Mouse (Mus musculus) layer of hippocampus, adult 18-20 months (tissue): ENCODE measurements at regions not wholly inside any gene's neighbourhood (a gene's known extent, or its start where the extent isn't known, plus 50 kb on each side); places are given as distances from the start of the nearest gene placed in this dataset.

Experiments
- DNase-seq, 2 experiments: peaks; one replicate each; pipeline ENCODE4 v3.0.0; 2022; ENCODE audit warnings: low spot score in 2 of 2

DNA sequence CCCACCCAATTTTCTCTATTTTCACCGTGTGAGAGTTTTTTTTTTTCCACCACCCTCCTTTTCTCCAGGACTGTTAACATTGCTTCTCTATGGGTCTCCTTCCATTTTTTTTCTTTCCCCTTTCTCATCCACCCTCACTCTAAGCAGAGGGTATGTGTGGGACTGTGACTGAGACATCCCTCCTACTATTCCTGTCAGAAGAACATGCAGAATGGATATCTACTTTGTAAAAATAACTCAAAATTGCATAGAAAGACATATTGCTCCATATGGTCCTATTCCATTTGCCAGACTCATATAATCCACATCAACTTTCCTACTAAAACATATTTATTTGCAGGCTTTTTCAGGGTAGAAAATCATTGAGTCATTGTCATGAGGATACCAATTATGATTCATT is 135.3 kb upstream of the Pabpc4l start:
- DNase-seq = no peak

DNA sequence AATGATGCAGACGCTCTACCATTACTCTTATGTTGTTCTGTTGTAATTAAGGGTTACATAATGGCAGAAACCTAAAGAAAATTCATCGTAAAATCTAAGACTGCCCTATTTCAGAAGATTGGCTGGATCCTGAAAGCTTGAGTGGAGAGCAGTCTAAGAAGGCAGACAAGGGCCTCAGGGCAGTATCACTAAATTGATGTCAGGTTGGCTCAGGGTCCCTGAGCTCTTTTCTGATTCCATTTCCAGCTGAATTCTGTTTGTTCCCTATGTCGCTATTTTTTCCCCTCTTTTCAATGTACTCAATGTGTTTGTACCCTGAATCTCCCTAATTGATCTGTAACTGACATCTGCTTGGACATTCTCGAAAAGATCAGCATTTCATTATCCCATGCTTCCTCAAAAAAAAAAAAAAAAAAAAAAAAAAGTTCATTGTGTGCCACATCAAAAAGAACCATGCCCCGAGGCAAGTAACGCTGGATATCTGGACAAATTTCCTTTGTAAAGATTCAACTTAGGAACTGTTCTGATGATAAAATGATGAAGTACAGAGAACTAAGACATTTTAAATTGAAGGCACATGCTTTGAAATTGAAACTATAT is 118.7 kb upstream of the Pabpc4l start:
- no peak for DNase-seq

DNA sequence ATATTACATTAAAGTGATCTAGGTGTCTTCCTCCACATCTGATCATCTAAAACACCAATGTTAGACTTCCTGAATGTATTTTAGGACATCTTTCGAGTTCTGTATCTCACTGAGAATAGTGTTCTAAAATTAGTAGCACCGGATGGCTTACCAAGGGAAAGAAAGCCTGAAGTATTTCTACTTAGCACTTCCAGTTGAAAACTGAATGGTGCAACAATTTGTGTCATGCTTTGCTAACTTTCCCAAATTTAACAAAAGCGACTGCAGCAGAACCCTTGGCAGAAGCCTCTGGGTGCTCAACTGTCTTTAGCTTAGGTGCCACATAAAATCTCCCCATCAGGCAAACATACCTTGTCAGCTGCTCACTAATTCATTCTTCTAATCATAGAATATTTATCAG is 105.6 kb upstream of the Pabpc4l start:
- no peak for DNase-seq

DNA sequence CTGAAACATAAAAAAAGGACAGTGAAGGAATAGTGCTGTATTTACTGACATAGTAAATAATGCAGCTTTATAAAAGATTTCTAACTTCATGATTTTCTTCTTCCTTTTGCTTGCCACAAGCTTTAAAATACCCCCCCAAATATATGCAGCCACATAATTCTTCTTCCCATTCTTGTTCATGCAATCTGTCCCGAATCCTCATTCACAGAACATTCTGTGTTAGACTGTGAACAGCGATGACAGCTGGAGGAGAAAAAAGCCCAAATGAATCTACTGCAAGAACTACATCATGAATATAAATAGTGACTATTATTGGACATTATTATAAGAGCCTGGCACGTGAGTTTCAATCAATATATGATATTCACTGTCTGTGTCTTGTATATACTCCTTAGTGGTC is 90.6 kb upstream of the Pabpc4l start:
- DNase-seq = peak; percentile 10 to 60

DNA sequence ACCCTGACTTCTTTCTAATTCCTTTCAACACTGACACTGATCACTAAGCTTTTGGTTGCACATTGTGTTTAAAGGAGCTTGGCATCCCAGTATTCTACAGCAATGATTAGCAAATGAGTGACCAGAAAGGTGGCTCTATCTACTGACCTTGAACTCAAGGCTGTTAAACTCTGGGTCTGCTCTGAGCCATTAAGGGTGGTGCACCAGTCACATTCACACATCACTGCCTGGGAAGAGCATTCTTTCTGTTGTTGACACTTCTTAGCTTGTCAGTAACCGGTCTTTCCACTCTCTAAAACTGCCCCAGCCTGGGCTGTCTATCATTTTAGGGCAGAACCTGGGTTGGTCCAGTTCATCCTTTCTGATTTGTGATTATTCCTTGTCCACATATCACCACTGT is 63.1 kb upstream of the Pabpc4l start:
- DNase-seq = no peak

DNA sequence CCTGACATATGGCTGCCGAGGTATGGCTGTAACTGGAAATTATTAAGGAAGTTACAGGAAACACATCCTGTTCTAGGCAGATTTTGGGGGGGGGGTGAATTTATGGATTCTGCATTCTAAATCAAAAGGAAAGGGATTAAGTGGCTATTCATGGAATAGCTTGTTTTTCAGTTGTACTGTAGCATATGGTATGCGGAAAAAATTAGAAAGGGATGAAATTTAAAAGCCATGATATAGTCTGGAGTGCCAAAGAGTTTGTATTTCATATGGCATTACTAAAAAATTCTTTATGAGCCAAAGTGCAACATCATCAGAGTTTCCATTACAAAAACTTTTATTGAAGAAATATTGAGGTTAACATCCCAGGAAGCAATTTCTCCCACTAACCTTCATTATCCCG is 55.7 kb upstream of the Pabpc4l start:
- DNase-seq = no peak
